Mouse (Mus musculus) spleen, adult 2 months (tissue): ENCODE measurements around the gene Atp1a1.

Experiments used
- CTCF ChIP-seq: fragments of 200-500 bp; IDR thresholded peaks from 2 replicates; pipeline ENCODE4 v1.5.1; 2011; ENCODE audit warnings: mild to moderate bottlenecking, inconsistent platforms; ENCODE audit not compliant: insufficient read depth, insufficient read length, insufficient replicate concordance; ENCODE audit errors: extremely low read depth
- POLR2A ChIP-seq: fragments of 200-500 bp; IDR thresholded peaks from 2 replicates; pipeline ENCODE4 v1.6.1; 2011; ENCODE audit warnings: low read depth, low read length, inconsistent platforms

- TF ChIP-seq POLR2A (no peak), CTCF (no peak)
These were observed 9.5 kb downstream of the Atp1a1 start for GRCm38 (mm10) chr3:101594982-101595381.
